Mouse (Mus musculus) layer of hippocampus, adult 2 months (tissue): Measurements from ENCODE around the gene Guca1b. TPM values are rescaled to one million over a fixed set of nuclear protein-coding genes. Genes with fewer than 3 reads are reported as not detected.

Source experiments
- DNase-seq, 2 experiments: peaks; one replicate each; pipeline ENCODE4 v3.0.0; 2022; ENCODE audit warnings: low spot score in 2 of 2
- H3K27ac ChIP-seq: fragments of 200-600 bp; 2 replicates; pipeline ENCODE4 v1.8.1; 2022
- H3K4me3 ChIP-seq: fragments of 200-600 bp; 2 replicates; pipeline ENCODE4 v1.8.1; 2022; ENCODE audit warnings: mild to moderate bottlenecking
- CTCF ChIP-seq: fragments of 200-600 bp; conservative IDR thresholded peaks from 2 replicates; pipeline ENCODE4 v1.8.1; 2022; ENCODE audit warnings: antibody characterized with exemption, mild to moderate bottlenecking, moderate library complexity
- long read RNA-seq, 2 experiments: library from polyadenylated mRNA; stranded (forward); transcript quantifications; one replicate each; pipeline ENCODE4 v2.0.0; 2021; ENCODE audit warnings: borderline mapping rate in 2 of 2
- total RNA-seq, 2 experiments: library from RNA; stranded (reverse); gene quantifications; 2 replicates each; pipeline ENCODE4 v1.2.3; 2021

Guca1b gene
- 1 to 10 TPM; 1.7 to 2.2 TPM for total RNA-seq
- long read RNA-seq, experiment 1, result 0 reads
- long read RNA-seq, experiment 2, result 0 reads

DNA sequence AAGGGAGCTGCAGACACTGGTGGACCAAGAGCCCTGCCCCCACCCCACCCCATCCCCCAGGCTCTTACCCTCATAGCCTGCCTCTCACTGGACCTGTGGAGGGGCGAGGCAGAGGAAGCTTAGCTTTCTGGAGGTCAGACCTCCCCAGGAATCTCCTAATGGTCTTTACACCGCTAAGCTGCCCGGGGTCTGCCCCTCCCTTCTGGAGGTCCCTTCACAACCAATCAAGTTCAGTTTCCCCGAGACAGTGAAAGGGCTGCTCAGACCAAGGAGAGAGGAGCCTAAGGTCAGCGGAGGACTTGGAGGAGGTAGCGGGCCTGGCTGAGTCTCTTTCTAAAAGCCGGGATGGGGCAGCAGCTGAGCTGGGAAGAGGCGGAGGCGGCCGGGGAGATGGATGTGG lies at the start of gene Guca1b:
Gene Guca1b, plus strand, starts transcription at position 249 of the 400 bp plus-strand sequence.
- H3K27ac ChIP-seq, result no peak within 1 kb of the TSS
- no peak within 1 kb of the TSS for H3K4me3 ChIP-seq
- TF ChIP-seq CTCF, result no peak
- DNase-seq, result no peak

DNA sequence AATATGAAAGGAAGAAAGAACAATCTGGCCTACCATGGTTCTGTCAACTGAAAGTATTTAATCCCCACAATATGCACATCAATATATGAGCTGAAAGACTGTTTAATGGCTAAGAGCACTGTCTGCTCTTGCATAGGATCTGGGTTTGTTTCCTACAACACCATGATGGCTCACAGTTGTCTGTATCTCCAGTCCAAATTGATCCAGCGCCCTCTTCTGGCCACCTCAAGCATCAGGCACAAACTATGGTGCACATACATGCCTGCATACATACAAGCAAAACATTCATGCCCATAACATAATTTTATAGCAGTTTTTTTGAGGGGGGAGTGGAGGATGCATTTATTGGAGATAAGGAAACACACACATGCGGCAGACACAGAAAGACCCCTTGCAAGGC lies 42.1 kb upstream of the Guca1b start:
- no peak overlapping the region for H3K27ac ChIP-seq
- H3K4me3 ChIP-seq, result no peak overlapping the region
- DNase-seq, result no peak
- peak; percentile 28; the same call in 1 of the 2 replicates for TF ChIP-seq CTCF

DNA sequence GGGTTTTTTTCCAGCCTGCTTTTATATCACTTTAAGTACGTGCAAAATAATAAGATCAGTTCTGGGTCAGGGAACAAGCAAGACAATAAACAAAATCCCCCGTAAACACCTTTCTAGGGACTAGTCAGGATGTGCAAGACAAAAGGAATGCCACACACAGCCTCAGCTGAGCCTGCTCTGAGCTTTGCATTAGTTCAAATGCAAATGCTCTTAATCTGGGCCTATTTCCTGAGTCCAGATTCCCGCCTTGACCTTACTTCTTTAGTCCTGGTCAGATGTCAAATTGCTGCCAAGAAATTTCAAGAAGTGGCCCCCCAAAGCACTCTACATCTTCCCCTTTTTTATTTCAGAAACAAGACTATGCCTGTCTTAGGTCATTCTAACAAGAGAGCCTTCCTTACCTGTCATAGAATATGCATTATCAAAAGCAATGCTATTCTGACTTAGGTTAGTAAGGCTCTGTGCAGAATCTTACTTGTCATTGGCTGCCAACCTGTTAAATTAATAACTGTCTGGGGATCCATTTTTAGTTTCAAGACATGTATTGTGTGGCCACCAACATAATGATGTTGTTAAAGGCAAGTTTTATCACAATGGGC lies 35.4 kb upstream of the Guca1b start:
- TF ChIP-seq CTCF, result no peak

DNA sequence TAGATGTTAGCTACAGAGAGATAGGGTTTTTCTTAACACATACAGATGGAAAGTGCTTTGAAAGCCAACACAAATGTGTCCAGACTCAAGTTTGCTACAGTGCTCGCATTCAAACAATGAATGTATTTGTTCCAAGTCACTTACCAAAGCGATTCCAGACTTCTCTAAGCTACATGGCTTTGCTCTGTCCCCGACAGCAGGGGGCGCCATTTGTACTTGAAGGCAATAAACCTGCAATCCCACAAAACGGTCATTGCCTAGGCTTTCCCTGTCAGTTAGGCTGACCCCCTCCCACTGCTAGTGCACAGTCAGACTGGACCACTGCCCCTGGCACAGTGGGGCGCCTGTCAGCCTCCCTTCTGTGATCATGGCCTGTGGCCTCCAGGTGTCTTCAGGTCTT lies 25.2 kb upstream of the Guca1b start:
- no peak overlapping the region for H3K27ac ChIP-seq
- TF ChIP-seq CTCF, result peak; percentile 80
- peak; percentile 9 to 47 for DNase-seq
- no peak overlapping the region for H3K4me3 ChIP-seq

More for the DNA sequence above, 35.4 kb upstream of the Guca1b start:
- Histone ChIP-seq H3K27ac (no peak overlapping the region), H3K4me3 (no peak overlapping the region)
- DNase-seq, result no peak

DNA sequence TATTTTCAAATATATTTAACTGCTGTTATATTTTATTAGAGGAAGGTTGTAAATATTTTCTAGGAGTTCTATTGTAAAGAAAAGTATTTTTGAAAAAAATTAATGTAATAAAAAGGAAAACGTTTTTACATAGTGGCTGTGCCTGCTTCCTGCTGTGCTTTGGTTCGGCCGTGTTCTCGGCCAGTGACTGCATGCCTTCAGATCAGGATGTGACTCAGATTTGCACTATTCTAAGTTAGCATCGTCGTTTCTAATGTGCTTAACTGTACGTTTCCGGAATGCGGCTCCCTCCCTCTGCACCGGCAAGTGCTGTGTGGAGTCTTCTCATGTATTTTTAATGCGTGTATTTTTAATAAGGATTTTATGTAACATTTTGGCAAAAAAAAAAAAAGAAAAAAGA lies 23.9 kb upstream of the Guca1b start:
- no peak for TF ChIP-seq CTCF
- DNase-seq, result no peak
- no peak overlapping the region for H3K4me3 ChIP-seq
- H3K27ac ChIP-seq, result no peak overlapping the region

DNA sequence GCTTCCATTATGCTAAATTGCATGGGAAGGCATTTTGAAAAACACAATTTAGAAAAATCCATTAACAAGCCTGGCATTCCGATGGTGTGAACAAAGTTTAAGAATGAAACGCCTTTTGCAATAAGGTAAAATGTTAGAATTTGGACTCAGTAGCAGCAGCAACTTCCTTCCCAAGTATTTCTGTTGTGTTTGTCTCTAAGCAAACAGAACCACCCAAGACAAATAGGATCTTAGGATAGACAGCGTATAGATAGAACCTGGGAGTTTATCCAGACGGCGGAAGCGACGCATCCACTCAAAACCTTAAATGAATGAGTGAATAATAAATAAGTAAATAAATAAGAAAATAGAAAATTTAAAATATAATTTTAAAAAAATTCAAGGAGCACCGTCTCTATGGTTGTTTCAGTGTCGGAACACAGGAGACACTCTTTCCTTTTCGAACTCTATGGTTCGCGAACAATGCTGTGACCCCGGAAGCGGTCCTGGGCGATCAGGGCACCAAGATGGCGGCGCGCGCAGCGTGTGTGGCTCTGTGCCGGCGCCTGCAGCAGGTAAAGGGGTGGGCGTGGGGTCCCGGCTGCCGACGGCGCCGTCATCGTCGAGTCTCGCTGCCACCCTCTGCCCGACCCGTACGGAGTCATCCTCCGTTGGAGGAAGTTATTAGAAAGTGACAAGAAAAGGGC lies 16.6 kb upstream of the Guca1b start, which contains the start of gene Mrps10:
Gene Mrps10, plus strand, starts transcription at position 487 of the 686 bp plus-strand sequence.
- DNase-seq, result peak; percentile 88 to 90
- peak within 1 kb of the TSS; percentile 85 for H3K4me3 ChIP-seq
- peak; percentile 43 for TF ChIP-seq CTCF
- peak within 1 kb of the TSS; percentile 58 for H3K27ac ChIP-seq

DNA sequence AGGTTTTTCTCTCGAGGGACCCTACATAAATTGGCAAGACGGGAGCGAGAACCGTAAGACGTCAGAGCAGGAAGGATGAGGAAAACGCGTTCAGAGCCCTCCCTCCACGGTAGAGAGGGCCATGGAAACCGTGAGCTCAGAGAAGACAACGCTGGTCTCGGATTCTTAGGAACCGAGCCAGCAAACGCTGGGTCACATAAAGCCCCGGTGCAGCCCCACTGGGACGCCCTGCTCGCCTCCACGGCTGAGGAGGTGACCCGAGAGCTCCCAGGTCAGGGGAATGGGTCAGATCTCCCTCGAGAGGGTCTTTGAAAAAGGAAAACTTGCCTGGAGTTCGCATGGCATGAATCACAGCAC lies 16.1 kb upstream of the Guca1b start:
- no peak for TF ChIP-seq CTCF
- Histone ChIP-seq H3K27ac (peak overlapping the region; percentile 58), H3K4me3 (peak overlapping the region; percentile 85)
- DNase-seq, result no peak

DNA sequence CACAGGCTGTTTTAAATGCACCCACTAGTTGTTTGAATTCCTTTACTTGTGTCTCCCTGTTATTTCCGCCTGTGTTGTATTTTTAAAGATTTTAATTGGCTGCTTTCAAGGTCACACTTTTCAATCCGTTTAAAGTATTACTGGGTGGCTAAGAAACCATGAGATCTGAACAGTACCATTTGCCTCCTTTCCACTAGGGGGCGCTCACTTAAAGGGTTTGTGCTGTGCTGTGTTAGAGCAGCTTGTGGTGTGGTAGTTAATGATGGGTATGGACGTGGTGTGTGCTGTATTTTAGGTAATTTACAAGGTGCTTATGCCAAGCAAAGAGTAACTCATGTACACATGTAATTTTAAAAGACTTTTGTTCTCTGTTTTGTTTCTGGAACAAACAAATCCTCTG lies 13.7 kb upstream of the Guca1b start:
- peak; percentile 91 for TF ChIP-seq CTCF
- DNase-seq, result peak; percentile 60 to 63
- no peak overlapping the region for H3K27ac ChIP-seq
- no peak overlapping the region for H3K4me3 ChIP-seq

DNA sequence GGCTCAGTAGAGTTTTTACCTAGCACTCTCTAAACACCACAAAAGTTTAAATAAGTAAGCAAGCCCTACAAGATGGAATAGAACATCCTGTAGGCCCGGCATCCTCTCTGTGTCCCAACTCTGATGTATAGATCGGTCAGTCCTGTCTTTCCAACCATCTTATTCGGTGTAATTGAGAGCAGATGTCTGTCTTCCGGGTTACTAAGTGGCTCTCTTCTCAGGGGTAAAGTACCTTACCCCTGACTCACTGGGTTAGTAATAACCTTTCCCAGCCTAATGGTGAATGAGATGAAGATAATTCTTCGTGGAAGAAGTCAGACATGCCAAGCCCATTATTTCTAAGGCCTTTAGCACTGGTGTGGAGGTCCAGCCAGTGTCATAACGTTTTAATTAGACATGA lies 11.2 kb upstream of the Guca1b start:
- H3K4me3 ChIP-seq, result no peak overlapping the region
- no peak for DNase-seq
- no peak overlapping the region for H3K27ac ChIP-seq
- no peak for TF ChIP-seq CTCF

DNA sequence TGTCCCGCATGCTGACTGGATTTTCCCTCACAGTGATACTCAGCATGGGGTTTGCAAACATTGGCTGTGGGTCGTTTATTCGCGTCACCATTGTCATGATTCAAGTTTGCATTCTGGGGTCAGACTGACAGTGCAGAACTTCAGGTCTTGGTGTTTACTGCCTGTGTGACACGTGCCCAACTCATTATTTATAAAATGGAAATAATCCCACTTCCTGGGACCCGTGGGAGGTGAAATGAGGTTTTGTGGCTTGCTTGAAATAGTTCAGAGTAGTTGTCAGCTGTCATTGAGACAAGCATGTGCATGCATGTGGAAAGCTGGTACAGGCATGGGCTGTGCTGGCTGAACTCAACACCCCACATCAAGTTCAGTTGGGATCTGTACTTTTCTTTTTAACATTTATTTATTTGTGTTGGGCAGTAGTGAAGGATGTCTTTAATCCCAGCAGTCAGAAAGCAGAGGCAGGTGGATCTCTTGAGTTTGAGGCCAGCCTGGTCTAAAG lies 8.4 kb upstream of the Guca1b start:
- no peak for DNase-seq
- no peak overlapping the region for H3K4me3 ChIP-seq
- no peak for TF ChIP-seq CTCF
- no peak overlapping the region for H3K27ac ChIP-seq

DNA sequence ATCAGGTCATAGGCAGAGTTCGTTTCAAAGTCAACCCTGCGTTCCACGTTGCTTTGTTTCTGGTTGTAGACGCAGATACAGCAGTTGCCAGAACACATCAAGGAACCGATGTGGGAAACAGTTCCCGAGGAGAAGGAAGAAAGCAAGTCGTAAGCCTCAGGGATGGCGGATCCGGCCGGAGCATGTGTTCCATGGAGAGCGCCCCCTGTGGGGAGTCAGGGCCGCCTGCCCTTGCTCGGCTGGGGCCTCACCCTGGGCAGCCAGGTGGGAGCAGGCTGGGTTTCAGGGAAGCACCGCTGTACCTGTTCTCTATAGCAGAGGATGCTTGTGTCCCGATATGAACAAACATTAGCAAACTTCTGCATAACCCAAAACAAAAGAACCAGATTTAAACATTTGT lies 7.1 kb upstream of the Guca1b start:
- peak; percentile 21 for TF ChIP-seq CTCF
- H3K4me3 ChIP-seq, result no peak overlapping the region
- no peak overlapping the region for H3K27ac ChIP-seq
- no peak for DNase-seq

DNA sequence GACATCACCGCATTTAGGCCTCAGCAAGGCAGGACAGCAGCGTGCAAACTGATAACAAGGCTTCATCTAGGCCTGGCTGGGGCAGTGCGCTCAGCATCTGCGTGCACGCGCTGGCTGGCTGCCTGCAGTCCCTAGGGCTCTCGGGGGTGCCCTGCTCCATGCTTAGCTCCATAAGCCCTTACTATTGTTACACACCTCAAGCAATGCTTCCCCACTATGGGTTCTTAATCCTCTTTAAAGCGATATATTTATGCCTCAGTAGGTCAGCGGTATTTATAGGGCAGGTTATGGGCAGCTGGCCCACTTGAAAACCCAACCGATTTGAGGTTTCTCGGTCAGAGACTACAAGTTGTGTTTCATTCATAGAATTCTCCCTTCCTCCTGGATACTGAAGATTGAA lies 3.3 kb upstream of the Guca1b start:
- no peak for DNase-seq
- Histone ChIP-seq H3K27ac (no peak overlapping the region), H3K4me3 (no peak overlapping the region)
- TF ChIP-seq CTCF, result no peak

DNA sequence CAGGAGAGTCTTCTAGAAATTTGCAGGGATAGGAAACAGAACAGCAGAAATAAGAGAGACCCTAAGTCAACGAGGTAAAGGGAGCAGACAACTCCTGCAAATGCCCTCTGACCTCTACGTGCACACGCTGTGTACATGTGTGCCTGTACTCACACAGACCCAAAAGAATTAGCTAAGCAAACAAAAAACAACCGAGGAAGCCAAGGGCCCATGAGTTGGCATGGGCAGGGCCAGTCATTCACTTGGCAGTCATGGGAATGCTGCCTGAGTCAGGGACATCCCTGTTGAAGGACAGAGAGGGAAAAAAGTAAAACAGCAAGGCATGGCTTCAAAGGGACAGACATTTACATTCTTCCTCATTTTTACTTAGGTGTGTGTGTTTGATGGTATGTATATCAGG lies 1.9 kb upstream of the Guca1b start:
- DNase-seq, result no peak
- no peak for TF ChIP-seq CTCF
- no peak overlapping the region for H3K4me3 ChIP-seq
- no peak overlapping the region for H3K27ac ChIP-seq

DNA sequence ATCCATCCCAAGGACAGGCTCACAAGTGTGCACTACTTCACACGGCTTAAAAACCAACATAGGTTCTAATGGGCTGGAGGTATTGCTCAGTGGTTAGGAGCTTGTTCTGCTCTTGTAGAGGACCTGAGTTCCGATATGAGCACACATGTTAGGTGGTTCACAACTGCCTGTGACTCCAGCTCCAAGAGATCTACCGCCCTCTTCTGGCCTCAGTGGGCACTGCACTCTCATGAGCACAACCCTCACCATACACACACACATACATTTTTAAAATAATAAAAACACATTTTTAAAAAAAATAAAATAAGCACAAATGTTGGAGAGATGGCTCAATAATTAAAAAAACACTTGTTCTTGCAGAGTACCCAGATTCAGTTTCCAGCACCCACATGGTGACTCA lies 1.1 kb upstream of the Guca1b start:
- no peak for DNase-seq
- H3K4me3 ChIP-seq, result no peak overlapping the region
- peak; percentile 55 for TF ChIP-seq CTCF
- H3K27ac ChIP-seq, result no peak overlapping the region
